Mouse (Mus musculus): Measurements from ENCODE around the gene Tmem128.

- no peak for TF ChIP-seq POLR2A (IDR thresholded peaks at IDR 0.05; ENCODE audit: borderline replicate concordance, extremely low read depth, low read depth, low read length)
- TF ChIP-seq CTCF (IDR thresholded peaks at IDR 0.05; ENCODE audit: insufficient read depth, low read length): no peak
Measured at GRCm38 (mm10) chr5:38213009-38213408, 47.0 kb upstream of the Tmem128 start.

All from lung, adult 2 months (tissue).